Mouse (Mus musculus) megakaryocyte, embryonic 14.5 days (primary cell): ENCODE data around the gene Rgs12. TPM values are rescaled to one million over a fixed set of nuclear protein-coding genes. Genes with fewer than 3 reads are reported as not detected.

Experiments used
- H3K27me3 ChIP-seq: replicated peaks from 2 replicates; pipeline ENCODE3; 2012; ENCODE audit warnings: inconsistent platforms
- H3K36me3 ChIP-seq: replicated peaks from 2 replicates; pipeline ENCODE3; 2012; ENCODE audit warnings: low read length, inconsistent platforms, mixed read lengths
- H3K4me1 ChIP-seq: 2 replicates; pipeline ENCODE4 v1.6.1; 2012; ENCODE audit warnings: inconsistent platforms
- H3K4me3 ChIP-seq: replicated peaks from 2 replicates; pipeline ENCODE3; 2012; ENCODE audit warnings: moderate library complexity, mild to moderate bottlenecking, inconsistent platforms
- H3K9me3 ChIP-seq: 2 replicates; pipeline ENCODE4 v1.6.1; 2012; ENCODE audit warnings: inconsistent platforms
- FLI1 ChIP-seq: IDR thresholded peaks from 2 replicates; pipeline ENCODE4 v1.6.1; 2012; ENCODE audit warnings: low read length, inconsistent platforms, mixed read lengths
- GATA1 ChIP-seq: IDR thresholded peaks from 3 replicates; pipeline ENCODE4 v1.6.1; 2012; ENCODE audit warnings: mixed read lengths, low read length, inconsistent platforms, borderline replicate concordance
- polyA plus RNA-seq: library from polyadenylated mRNA; stranded (reverse); fragments of >175 nt; gene quantifications from 2 replicates; pipeline ENCODE4 v1.2.3, GENCODE M21; 2012; ENCODE audit warnings: low replicate concordance; ENCODE audit not compliant: insufficient read depth

The Rgs12 gene
- polyA plus RNA-seq, 1 experiment: 38.7 TPM

DNA sequence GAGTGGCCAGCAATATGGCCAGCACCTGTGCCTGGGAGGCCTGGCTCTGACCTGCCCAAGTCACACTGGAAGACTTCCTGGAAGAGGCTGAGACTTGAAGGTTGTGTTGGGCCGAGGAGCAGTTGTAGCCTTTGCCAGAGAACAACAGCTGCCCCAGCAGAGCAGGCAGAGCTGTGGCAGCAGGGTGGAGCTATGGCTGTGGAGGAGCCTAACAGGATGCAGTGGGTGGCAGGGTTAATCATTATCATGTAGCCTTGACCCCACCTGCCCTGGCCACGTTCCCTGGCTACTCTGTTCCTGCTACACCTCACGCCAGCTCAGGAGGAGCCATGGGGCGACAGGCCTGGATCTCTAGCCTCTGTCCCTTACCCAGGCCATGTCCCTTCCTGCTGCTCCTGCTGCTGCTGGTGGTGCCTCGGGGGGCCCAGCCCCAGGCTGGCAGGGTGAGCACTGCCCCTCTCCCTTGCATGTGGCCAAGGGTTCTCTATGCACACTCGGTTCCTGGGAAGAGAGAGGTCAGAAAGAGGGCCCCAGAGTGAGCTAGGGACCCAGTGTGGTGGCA lies 92.1 kb downstream of the Rgs12 start, which contains the start of gene Hgfac:
Gene Hgfac, plus strand, starts transcription at position 242 of the 562 bp plus-strand sequence.
- peak within 1 kb of the TSS; percentile 79 for H3K4me3 ChIP-seq
- TF ChIP-seq FLI1 (no peak), GATA1 (no peak)
- H3K4me1 ChIP-seq: peaks cover 88% of the 10 kb centered on the region
- no peaks in the 10 kb centered on the region for H3K9me3 ChIP-seq
- peaks cover 12% of the 10 kb centered on the region for H3K27me3 ChIP-seq
- H3K36me3 ChIP-seq: peaks cover 87% of the 10 kb centered on the region

- Histone ChIP-seq H3K4me1 (peaks cover 81% of the 10 kb centered on the region), H3K27me3 (peaks cover 21% of the 10 kb centered on the region), H3K4me3 (peak overlapping the region; percentile 62), H3K9me3 (no peaks in the 10 kb centered on the region), H3K36me3 (peaks cover 90% of the 10 kb centered on the region)
- TF ChIP-seq GATA1: no peak
- TF ChIP-seq FLI1: no peak
These were observed 93.3 kb downstream of the Rgs12 start for GRCm38 (mm10) chr5:35042431-35043109.

GRCm38 (mm10) chr5:35043110-35043451 lies 93.8 kb downstream of the Rgs12 start:
- Histone ChIP-seq H3K36me3 (peaks cover 90% of the 10 kb centered on the region), H3K4me3 (no peak overlapping the region), H3K27me3 (peaks cover 22% of the 10 kb centered on the region), H3K9me3 (no peaks in the 10 kb centered on the region), H3K4me1 (peaks cover 75% of the 10 kb centered on the region)
- TF ChIP-seq GATA1 (no peak), FLI1 (no peak)

- TF ChIP-seq GATA1 (no peak), FLI1 (no peak)
- Histone ChIP-seq H3K36me3 (peaks cover 29% of the 10 kb centered on the region), H3K27me3 (peaks cover 62% of the 10 kb centered on the region)
These were observed 101.3 kb downstream of the Rgs12 start for GRCm38 (mm10) chr5:35050541-35050940.

GRCm38 (mm10) chr5:35054628-35055027 lies 105.4 kb downstream of the Rgs12 start:
- peaks cover 81% of the 10 kb centered on the region for H3K27me3 ChIP-seq
- no peaks in the 10 kb centered on the region for H3K9me3 ChIP-seq
- H3K4me1 ChIP-seq: peaks cover 51% of the 10 kb centered on the region
- H3K4me3 ChIP-seq: peak overlapping the region; percentile 69
- TF ChIP-seq GATA1: no peak
- TF ChIP-seq FLI1: no peak
- H3K36me3 ChIP-seq: no peaks in the 10 kb centered on the region

More at GRCm38 (mm10) chr5:35050541-35050940, 101.3 kb downstream of the Rgs12 start:
- H3K4me1 ChIP-seq: peaks cover 33% of the 10 kb centered on the region
- H3K9me3 ChIP-seq: no peaks in the 10 kb centered on the region
- H3K4me3 ChIP-seq: no peak overlapping the region

- no peaks in the 10 kb centered on the region for H3K9me3 ChIP-seq
- H3K36me3 ChIP-seq: no peaks in the 10 kb centered on the region
- TF ChIP-seq GATA1 (no peak), FLI1 (no peak)
- H3K4me3 ChIP-seq: no peak overlapping the region
- peaks cover 83% of the 10 kb centered on the region for H3K27me3 ChIP-seq
- H3K4me1 ChIP-seq: peaks cover 51% of the 10 kb centered on the region
These were observed 105.8 kb downstream of the Rgs12 start for GRCm38 (mm10) chr5:35055076-35055475.

DNA sequence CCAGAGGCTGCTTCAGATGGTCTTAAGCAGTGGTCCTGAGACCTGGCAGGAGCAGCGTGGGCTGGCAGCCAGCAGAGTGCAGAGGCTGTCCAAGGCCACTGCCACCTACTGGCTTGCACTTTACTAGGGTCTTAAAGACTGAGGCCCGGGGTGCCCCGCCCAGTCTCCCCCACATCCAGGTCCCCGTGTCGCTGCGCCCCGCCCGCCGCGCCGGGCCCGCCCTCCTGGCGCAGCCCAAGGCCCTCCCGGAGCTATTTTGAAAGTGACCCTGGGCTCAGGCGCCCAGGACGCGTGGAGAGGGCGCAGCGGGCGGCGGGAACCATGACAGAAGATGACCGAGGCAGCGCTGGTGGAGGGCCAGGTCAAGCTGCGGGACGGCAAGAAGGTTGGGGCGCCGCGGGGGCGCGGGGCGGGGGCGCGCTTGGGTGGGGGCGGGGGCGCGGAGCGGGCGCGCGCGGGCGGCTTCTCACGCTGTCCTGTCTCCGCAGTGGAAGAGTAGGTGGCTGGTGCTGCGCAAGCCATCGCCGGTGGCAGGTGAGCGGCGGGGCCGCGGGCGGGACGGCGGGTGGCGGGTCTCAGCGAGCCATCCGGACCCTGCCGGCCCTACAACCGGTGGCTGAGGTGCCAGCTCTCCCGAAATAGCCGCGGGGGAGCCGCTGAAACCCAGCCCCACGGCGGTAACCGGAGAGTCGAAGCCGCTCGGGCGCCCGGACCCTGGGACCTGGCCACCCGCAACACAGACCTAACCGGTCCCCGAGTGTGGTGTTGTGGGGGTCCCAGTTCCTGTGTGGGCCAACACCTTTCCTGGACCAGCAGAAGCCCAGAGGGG lies 107.6 kb downstream of the Rgs12 start, which contains the start of gene Dok7:
Gene Dok7, plus strand, starts transcription at position 163 of the 829 bp plus-strand sequence.
- TF ChIP-seq GATA1: no peak
- no peak for TF ChIP-seq FLI1
- H3K9me3 ChIP-seq: no peaks in the 10 kb centered on the region
- peaks cover 87% of the 10 kb centered on the region for H3K27me3 ChIP-seq
- H3K4me1 ChIP-seq: peaks cover 56% of the 10 kb centered on the region
- no peaks in the 10 kb centered on the region for H3K36me3 ChIP-seq
- H3K4me3 ChIP-seq: peak within 1 kb of the TSS; percentile 92

DNA sequence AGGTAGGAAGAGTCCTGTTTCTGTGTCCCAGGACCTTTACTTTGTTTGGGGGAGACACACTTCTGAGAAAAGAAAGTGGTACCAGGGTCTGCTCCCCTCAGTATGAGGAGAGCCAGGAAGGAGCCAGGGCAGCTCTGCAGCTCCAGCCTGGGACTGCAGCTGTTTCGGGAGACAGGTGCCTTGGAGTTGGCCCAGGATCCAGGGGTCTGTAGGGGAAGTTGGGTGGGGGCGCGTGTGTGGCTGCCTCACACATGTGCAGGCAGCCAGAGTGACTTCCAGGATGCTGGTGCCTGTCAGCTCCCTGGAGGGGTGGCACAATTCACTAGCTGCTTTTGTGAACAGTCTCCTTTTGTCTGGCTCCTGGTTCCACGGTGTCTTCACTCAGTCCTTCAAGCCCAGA lies 108.3 kb downstream of the Rgs12 start:
- peak overlapping the region; percentile 92 for H3K4me3 ChIP-seq
- TF ChIP-seq GATA1 (no peak), FLI1 (no peak)
- H3K9me3 ChIP-seq: 0 out of 2 replicates have a peak, but pooled peaks cover 3% of the 10 kb centered on the region
- peaks cover 92% of the 10 kb centered on the region for H3K27me3 ChIP-seq
- no peaks in the 10 kb centered on the region for H3K36me3 ChIP-seq
- H3K4me1 ChIP-seq: peaks cover 63% of the 10 kb centered on the region

DNA sequence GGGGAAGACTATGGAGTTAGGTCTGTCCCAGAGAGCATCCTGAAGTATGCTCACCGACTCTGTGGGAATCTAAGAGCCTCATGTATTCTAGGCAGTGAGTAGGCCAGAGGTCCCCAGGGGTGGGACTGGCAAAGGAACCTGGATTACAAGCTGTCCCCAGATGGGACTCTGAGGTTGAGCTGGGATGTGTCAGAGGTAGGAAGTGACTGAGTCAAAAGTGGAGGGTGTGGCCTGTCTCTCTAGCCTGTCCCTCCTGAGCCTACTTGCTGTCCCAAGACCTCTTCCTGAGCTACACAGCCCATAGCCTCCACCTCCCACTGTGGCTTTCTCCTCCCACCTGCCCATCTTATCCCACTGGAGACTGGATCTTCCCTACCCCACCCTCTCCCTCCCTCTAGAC lies 109.0 kb downstream of the Rgs12 start:
- H3K4me1 ChIP-seq: peaks cover 67% of the 10 kb centered on the region
- peaks cover 9% of the 10 kb centered on the region for H3K9me3 ChIP-seq
- peak overlapping the region; percentile 23 for H3K4me3 ChIP-seq
- H3K36me3 ChIP-seq: no peaks in the 10 kb centered on the region
- peaks cover 96% of the 10 kb centered on the region for H3K27me3 ChIP-seq
- TF ChIP-seq GATA1 (no peak), FLI1 (no peak)
